Mouse (Mus musculus) midbrain, embryonic 12.5 days (tissue): ENCODE results near the gene Macf1. TPM values are rescaled to one million over a fixed set of nuclear protein-coding genes. Genes with fewer than 3 reads are reported as not detected.
"Not testable (repeated sequence)": the region's sequence is repeated elsewhere in the genome, so short reads cannot be mapped to it uniquely, and the experiment has no call there.

Source experiments
- ATAC-seq: fragments of 200-750 bp; cut with Nextera tagmentation; 2 replicates; pipeline ENCODE4 v1.8.0; 2017; ENCODE audit warnings: low read depth, moderate TSS enrichment, moderate library complexity; ENCODE audit not compliant: low FRiP score
- H3K27ac ChIP-seq: fragments of 300-500 bp; sonication (generic); replicated peaks from 2 replicates; pipeline ENCODE4 v1.5.1; 2016; ENCODE audit warnings: mild to moderate bottlenecking
- H3K27me3 ChIP-seq: fragments of 300-500 bp; sonication (generic); 2 replicates; pipeline ENCODE4 v1.6.1; 2016; ENCODE audit warnings: mild to moderate bottlenecking
- H3K36me3 ChIP-seq: fragments of 300-500 bp; sonication (generic); 2 replicates; pipeline ENCODE4 v1.6.1; 2016
- H3K4me1 ChIP-seq: fragments of 300-500 bp; sonication (generic); 2 replicates; pipeline ENCODE4 v1.6.1; 2016
- H3K4me2 ChIP-seq: fragments of 300-500 bp; sonication (generic); replicated peaks from 2 replicates; pipeline ENCODE4 v1.6.1; 2016; ENCODE audit warnings: mild to moderate bottlenecking, moderate library complexity
- H3K4me3 ChIP-seq: fragments of 300-500 bp; sonication (generic); 2 replicates; pipeline ENCODE4 v1.5.1; 2016; ENCODE audit warnings: mild to moderate bottlenecking
- H3K9ac ChIP-seq: fragments of 300-500 bp; sonication (generic); replicated peaks from 2 replicates; pipeline ENCODE4 v1.6.1; 2016; ENCODE audit warnings: mild to moderate bottlenecking, moderate library complexity
- H3K9me3 ChIP-seq: fragments of 300-500 bp; sonication (generic); 2 replicates; pipeline ENCODE4 v1.6.1; 2016; ENCODE audit warnings: mild to moderate bottlenecking
- WGBS: fragments of 180-500 bp; shearing (Covaris S2); methylation state at CpG from one replicate; pipeline ENCODE4 v1.1.7; 2016; 5-methylcytosine and 5-hydroxymethylcytosine counted together
- polyA plus RNA-seq: library from polyadenylated mRNA; unstranded; fragments of >200 nt; fragmentation: Nextera tagmentation; extraction: Ambion mirVana; gene quantifications from 2 replicates; pipeline ENCODE4 v1.2.1, GENCODE M21; 2016

Macf1 gene
- polyA plus RNA-seq, 1 experiment from 2014 or later, result 78.3 TPM

- H3K4me1 ChIP-seq, result no peaks in the 10 kb centered on the region
- no peak overlapping the region for H3K4me3 ChIP-seq
- no peaks in the 10 kb centered on the region for H3K9me3 ChIP-seq
- 86% methylated on average over 3 of the region's 3 CpGs for WGBS
- ATAC-seq, result no peak
- no peak overlapping the region for H3K4me2 ChIP-seq
- no peaks in the 10 kb centered on the region for H3K27me3 ChIP-seq
- H3K9ac ChIP-seq, result no peak overlapping the region
- no peak overlapping the region for H3K27ac ChIP-seq
- H3K36me3 ChIP-seq, result peaks cover 11% of the 10 kb centered on the region; the same call in 1 of the 2 replicates
These were observed 32.0 kb downstream of the Macf1 start for GRCm38 (mm10) chr4:123652130-123652529.

- Histone ChIP-seq H3K36me3 (peaks cover 7% of the 10 kb centered on the region; the same call in 1 of the 2 replicates), H3K27ac (no peak overlapping the region), H3K9ac (no peak overlapping the region), H3K27me3 (no peaks in the 10 kb centered on the region), H3K4me1 (no peaks in the 10 kb centered on the region), H3K4me2 (no peak overlapping the region), H3K9me3 (no peaks in the 10 kb centered on the region), H3K4me3 (no peak overlapping the region)
- ATAC-seq, result no peak
- WGBS, result 90% methylated on average over 6 of the region's 6 CpGs
These were observed 35.0 kb downstream of the Macf1 start for GRCm38 (mm10) chr4:123649131-123649530.

- H3K4me2 ChIP-seq, result no peak overlapping the region
- H3K27ac ChIP-seq, result no peak overlapping the region
- H3K4me3 ChIP-seq, result no peak overlapping the region
- H3K9ac ChIP-seq, result no peak overlapping the region
- no peak for ATAC-seq
- H3K36me3 ChIP-seq, result peaks cover 7% of the 10 kb centered on the region; the same call in 1 of the 2 replicates
- no peaks in the 10 kb centered on the region for H3K9me3 ChIP-seq
- no peaks in the 10 kb centered on the region for H3K4me1 ChIP-seq
- 90% methylated on average over 4 of the region's 4 CpGs for WGBS
- H3K27me3 ChIP-seq, result no peaks in the 10 kb centered on the region
These were observed 36.5 kb downstream of the Macf1 start for GRCm38 (mm10) chr4:123647668-123648067.

- H3K4me3 ChIP-seq, result no peak overlapping the region
- peaks cover 7% of the 10 kb centered on the region; the same call in 1 of the 2 replicates for H3K36me3 ChIP-seq
- no peaks in the 10 kb centered on the region for H3K9me3 ChIP-seq
- 88% methylated on average over 2 of the region's 2 CpGs for WGBS
- H3K27ac ChIP-seq, result no peak overlapping the region
- no peaks in the 10 kb centered on the region for H3K4me1 ChIP-seq
- H3K9ac ChIP-seq, result no peak overlapping the region
- H3K4me2 ChIP-seq, result no peak overlapping the region
- no peaks in the 10 kb centered on the region for H3K27me3 ChIP-seq
- no peak for ATAC-seq
These were observed 37.1 kb downstream of the Macf1 start for GRCm38 (mm10) chr4:123647109-123647508.

- H3K4me2 ChIP-seq, result no peak overlapping the region
- H3K9me3 ChIP-seq, result no peaks in the 10 kb centered on the region
- H3K4me1 ChIP-seq, result no peaks in the 10 kb centered on the region
- no peak overlapping the region for H3K27ac ChIP-seq
- no peaks in the 10 kb centered on the region for H3K27me3 ChIP-seq
- 95% methylated on average over 3 of the region's 3 CpGs for WGBS
- H3K36me3 ChIP-seq, result peaks cover 7% of the 10 kb centered on the region; the same call in 1 of the 2 replicates
- no peak for ATAC-seq
- H3K4me3 ChIP-seq, result no peak overlapping the region
- H3K9ac ChIP-seq, result no peak overlapping the region
These were observed 38.8 kb downstream of the Macf1 start for GRCm38 (mm10) chr4:123645246-123645845.

- Histone ChIP-seq H3K36me3 (peaks cover 9% of the 10 kb centered on the region), H3K27ac (no peak overlapping the region; the same call in 1 of the 2 replicates), H3K27me3 (no peaks in the 10 kb centered on the region), H3K9me3 (no peaks in the 10 kb centered on the region), H3K4me3 (no peak overlapping the region), H3K4me2 (no peak overlapping the region), H3K4me1 (no peaks in the 10 kb centered on the region), H3K9ac (no peak overlapping the region)
- no peak for ATAC-seq
- 92% methylated on average over 6 of the region's 6 CpGs for WGBS
These were observed 40.6 kb downstream of the Macf1 start for GRCm38 (mm10) chr4:123643561-123643960.

GRCm38 (mm10) chr4:123642877-123643276, 41.3 kb downstream of the Macf1 start:
- 90% methylated on average over 5 of the region's 5 CpGs for WGBS
- Histone ChIP-seq H3K4me2 (no peak overlapping the region), H3K9ac (no peak overlapping the region), H3K27me3 (no peaks in the 10 kb centered on the region), H3K4me1 (no peaks in the 10 kb centered on the region), H3K36me3 (peaks cover 6% of the 10 kb centered on the region), H3K9me3 (no peaks in the 10 kb centered on the region), H3K27ac (no peak overlapping the region), H3K4me3 (no peak overlapping the region)
- ATAC-seq, result no peak

- Histone ChIP-seq H3K4me3 (no peak overlapping the region), H3K4me1 (no peaks in the 10 kb centered on the region), H3K36me3 (peaks cover 6% of the 10 kb centered on the region), H3K4me2 (no peak overlapping the region), H3K27ac (no peak overlapping the region), H3K9ac (no peak overlapping the region), H3K9me3 (no peaks in the 10 kb centered on the region), H3K27me3 (no peaks in the 10 kb centered on the region)
- 97% methylated on average over 6 of the region's 6 CpGs for WGBS
- no peak for ATAC-seq
These were observed 47.0 kb downstream of the Macf1 start for GRCm38 (mm10) chr4:123637136-123637535.

- WGBS, result 13% methylated on average over 1 of the region's 1 CpGs
- H3K4me2 ChIP-seq, result no peak overlapping the region
- no peak overlapping the region for H3K27ac ChIP-seq
- no peaks in the 10 kb centered on the region for H3K9me3 ChIP-seq
- H3K36me3 ChIP-seq, result peaks cover 6% of the 10 kb centered on the region
- no peak overlapping the region for H3K4me3 ChIP-seq
- no peak for ATAC-seq
- H3K9ac ChIP-seq, result no peak overlapping the region
- no peaks in the 10 kb centered on the region for H3K27me3 ChIP-seq
- H3K4me1 ChIP-seq, result no peaks in the 10 kb centered on the region
These were observed 48.7 kb downstream of the Macf1 start for GRCm38 (mm10) chr4:123635428-123635827.

GRCm38 (mm10) chr4:123634436-123634835, 49.7 kb downstream of the Macf1 start:
- Histone ChIP-seq H3K27me3 (no peaks in the 10 kb centered on the region), H3K27ac (no peak overlapping the region), H3K9me3 (no peaks in the 10 kb centered on the region), H3K36me3 (peaks cover 6% of the 10 kb centered on the region), H3K4me3 (no peak overlapping the region), H3K9ac (no peak overlapping the region), H3K4me1 (no peaks in the 10 kb centered on the region), H3K4me2 (no peak overlapping the region)
- no peak for ATAC-seq
- 72% methylated on average over 3 of the region's 3 CpGs for WGBS

GRCm38 (mm10) chr4:123633874-123634273, 50.3 kb downstream of the Macf1 start:
- Histone ChIP-seq H3K4me3 (no peak overlapping the region), H3K27ac (no peak overlapping the region; the same call in 1 of the 2 replicates), H3K27me3 (no peaks in the 10 kb centered on the region), H3K4me1 (no peaks in the 10 kb centered on the region), H3K36me3 (peaks cover 2% of the 10 kb centered on the region), H3K4me2 (no peak overlapping the region), H3K9ac (no peak overlapping the region), H3K9me3 (no peaks in the 10 kb centered on the region)
- no peak for ATAC-seq
- 86% methylated on average over 4 of the region's 4 CpGs for WGBS

GRCm38 (mm10) chr4:123633370-123633769, 50.8 kb downstream of the Macf1 start:
- Histone ChIP-seq H3K36me3 (no peaks in the 10 kb centered on the region), H3K4me3 (no peak overlapping the region), H3K9ac (no peak overlapping the region), H3K27me3 (no peaks in the 10 kb centered on the region), H3K4me1 (no peaks in the 10 kb centered on the region), H3K9me3 (no peaks in the 10 kb centered on the region), H3K27ac (no peak overlapping the region; the same call in 1 of the 2 replicates), H3K4me2 (no peak overlapping the region)
- WGBS, result 38% methylated on average over 3 of the region's 3 CpGs
- ATAC-seq, result no peak

GRCm38 (mm10) chr4:123632116-123632515, 52.0 kb downstream of the Macf1 start:
- H3K4me1 ChIP-seq, H3K4me2 ChIP-seq, H3K36me3 ChIP-seq, ATAC-seq, H3K27ac ChIP-seq, H3K9ac ChIP-seq, H3K9me3 ChIP-seq, H3K27me3 ChIP-seq, H3K4me3 ChIP-seq: not testable (repeated sequence)
- 99% methylated on average over 5 of the region's 6 CpGs for WGBS
